Mouse (Mus musculus): ENCODE data around the gene Olfr923. TPM values are rescaled to one million over a fixed set of nuclear protein-coding genes. Genes with fewer than 3 reads are reported as not detected.
"Not testable (repeated sequence)": the region's sequence is repeated elsewhere in the genome, so short reads cannot be mapped to it uniquely, and the experiment has no call there.

Olfr923 gene
- not detected for total RNA-seq (2021)
- long read RNA-seq, experiment 1: 0 reads
- long read RNA-seq, experiment 2: 0 reads

- no peak within 1 kb of the TSS for H3K27ac ChIP-seq
- TF ChIP-seq CTCF (IDR thresholded peaks at IDR 0.05): no peak
- intact Hi-C loops (cut with DNase I): no loop called here
- no peak within 1 kb of the TSS for H3K4me3 ChIP-seq
- DNase-seq: no peak
Measured at GRCm38 (mm10) chr9:38826245-38826644, at the start of gene Olfr923. TSS of gene Olfr923 (plus strand) at chr9:38826545.

- TF ChIP-seq CTCF (IDR thresholded peaks at IDR 0.05): no peak
- no peak overlapping the region for H3K27ac ChIP-seq
- no peak overlapping the region for H3K4me3 ChIP-seq
- intact Hi-C loops (cut with DNase I): no loop called here
- DNase-seq: no peak
Measured at GRCm38 (mm10) chr9:38792689-38793088, 33.7 kb upstream of the Olfr923 start.

DNA sequence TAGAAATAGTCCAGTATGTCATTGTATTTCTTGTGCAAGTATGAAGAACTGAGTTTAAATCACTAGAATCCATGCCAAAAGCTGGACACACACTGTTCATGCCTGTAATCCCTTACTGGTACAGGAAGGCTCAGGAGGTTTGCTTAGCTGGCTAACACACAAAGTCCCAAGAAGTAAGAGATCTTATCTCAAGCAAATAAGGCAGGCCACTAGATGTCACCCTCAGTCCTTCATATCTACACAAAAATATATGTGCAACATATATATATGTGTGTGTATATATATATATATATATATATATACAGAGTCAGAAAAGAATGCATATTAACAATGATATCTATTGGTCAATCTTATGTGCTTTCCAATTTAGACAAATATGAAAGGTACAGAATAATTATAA is 20.6 kb upstream of the Olfr923 start:
- Histone ChIP-seq H3K4me3 (no peak overlapping the region), H3K27ac (no peak overlapping the region)
- intact Hi-C loops (cut with DNase I): no loop called here
- no peak for DNase-seq
- TF ChIP-seq CTCF (IDR thresholded peaks at IDR 0.05): no peak

DNA sequence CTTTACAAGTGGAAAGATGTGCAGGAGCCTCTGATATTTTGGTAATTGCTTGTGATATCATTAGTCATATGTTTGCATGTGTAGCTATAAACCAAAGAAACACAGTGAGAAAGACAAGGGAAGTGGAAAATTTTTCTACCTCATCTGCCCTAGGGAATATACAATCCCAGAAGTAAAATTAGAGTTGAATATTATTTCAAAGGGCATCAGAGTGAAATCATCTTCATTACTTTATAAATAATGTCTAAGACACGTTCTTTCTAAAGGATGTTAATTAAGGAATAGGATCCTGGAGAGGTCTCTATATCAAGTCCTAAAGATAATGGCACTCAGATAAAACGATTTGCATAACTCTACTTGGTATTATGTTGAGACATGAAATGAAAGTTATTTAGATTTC is 12.0 kb upstream of the Olfr923 start, which contains the start of gene Olfr922:
TSS of gene Olfr922 (plus strand) at position 301 of the 400 bp plus-strand sequence.
- DNase-seq: no peak
- Histone ChIP-seq H3K27ac (no peak within 1 kb of the TSS), H3K4me3 (no peak within 1 kb of the TSS)
- intact Hi-C loops (cut with DNase I): no loop called here
- no peak for TF ChIP-seq CTCF (IDR thresholded peaks at IDR 0.05)

DNA sequence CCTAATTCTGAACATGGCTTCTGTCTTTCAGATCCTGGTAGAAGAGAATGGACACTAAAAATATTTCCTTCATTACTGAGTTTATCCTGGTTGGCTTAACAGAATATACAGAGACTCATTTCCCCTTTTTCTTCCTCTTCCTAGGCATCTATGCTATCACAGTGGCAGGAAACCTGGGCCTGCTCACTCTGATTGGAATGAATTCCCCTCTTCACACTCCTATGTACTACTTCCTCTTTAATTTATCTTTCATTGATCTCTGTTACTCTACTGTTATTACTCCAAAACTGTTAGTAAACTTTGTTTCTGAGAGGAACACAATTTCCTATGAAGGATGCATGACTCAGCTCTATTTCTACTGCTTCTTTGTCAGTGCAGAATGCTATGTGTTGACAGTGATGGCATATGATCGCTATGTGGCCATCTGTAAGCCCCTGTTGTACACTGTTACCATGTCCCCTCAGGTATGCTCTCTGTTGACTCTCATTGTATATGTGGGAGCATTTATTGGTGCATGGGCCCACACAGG is 10.8 kb upstream of the Olfr923 start:
- Histone ChIP-seq H3K4me3 (no peak overlapping the region), H3K27ac (no peak overlapping the region)
- DNase-seq: no peak
- intact Hi-C loops (cut with DNase I): no loop called here
- no peak for TF ChIP-seq CTCF (IDR thresholded peaks at IDR 0.05)

DNA sequence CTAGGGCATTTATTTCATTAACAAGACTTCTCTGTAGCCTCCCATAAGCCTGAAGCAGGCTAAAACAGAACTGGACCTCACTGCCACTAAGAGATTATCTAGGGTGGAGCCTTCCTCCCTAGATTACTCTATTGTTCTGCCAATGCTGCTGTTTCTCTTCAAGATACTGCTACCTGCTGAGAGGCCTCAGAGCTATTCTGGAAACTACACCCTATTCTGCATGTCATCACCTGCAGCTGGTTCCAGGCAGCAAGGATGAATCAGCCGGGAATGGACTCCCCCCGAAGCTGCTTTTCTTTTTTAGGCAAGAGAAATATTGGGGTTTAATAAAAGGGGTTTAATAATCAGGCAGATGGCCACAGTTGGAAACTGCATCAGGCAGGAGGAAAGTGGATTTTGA is 6.7 kb downstream of the Olfr923 start:
- intact Hi-C loops (cut with DNase I): no loop called here
- no peak overlapping the region for H3K27ac ChIP-seq
- no peak for TF ChIP-seq CTCF (IDR thresholded peaks at IDR 0.05)
- no peak overlapping the region for H3K4me3 ChIP-seq
- no peak for DNase-seq

- DNase-seq: no peak
- intact Hi-C loops (cut with DNase I): no loop called here
- Histone ChIP-seq H3K4me3 (no peak within 1 kb of the TSS), H3K27ac (no peak within 1 kb of the TSS)
- no peak for TF ChIP-seq CTCF (IDR thresholded peaks at IDR 0.05)
Measured at GRCm38 (mm10) chr9:38844149-38844548, 17.8 kb downstream of the Olfr923 start, which contains the start of gene Olfr924. TSS of gene Olfr924 (plus strand) at chr9:38844449.

- H3K4me3 ChIP-seq: no peak within 1 kb of the TSS
- intact Hi-C loops (cut with DNase I): no loop called here
- TF ChIP-seq CTCF (IDR thresholded peaks at IDR 0.05): no peak
- no peak for DNase-seq
- no peak within 1 kb of the TSS for H3K27ac ChIP-seq
Measured at GRCm38 (mm10) chr9:38854760-38855159, 28.4 kb downstream of the Olfr923 start, which contains the start of gene Olfr26. TSS of gene Olfr26 (plus strand) at chr9:38855060.

GRCm38 (mm10) chr9:38874880-38875279 is 48.5 kb downstream of the Olfr923 start:
- not testable (repeated sequence) for DNase-seq, H3K4me3 ChIP-seq, H3K27ac ChIP-seq
- intact Hi-C loops (cut with DNase I): loop anchor here (1.0 kb wide), 1 partner anchor 29 kb away; no protein-coding TSS in a partner anchor

- H3K4me3 ChIP-seq: no peak within 1 kb of the TSS
- H3K27ac ChIP-seq: no peak within 1 kb of the TSS
- TF ChIP-seq CTCF (IDR thresholded peaks at IDR 0.05): no peak
- intact Hi-C loops (cut with DNase I): no loop called here
- DNase-seq: no peak
Measured at GRCm38 (mm10) chr9:38876826-38877225, 50.5 kb downstream of the Olfr923 start, which contains the start of gene Olfr926. TSS of gene Olfr926 (plus strand) at chr9:38877126.

Other genes starting within 250 kb of the Olfr923 start
- gene Olfr912, start 246.4 kb upstream of the Olfr923 start, total RNA-seq (2021): not detected
- gene Olfr913, start 233.8 kb upstream of the Olfr923 start, total RNA-seq (2021): not detected
- not detected for gene Olfr914, start 221.4 kb upstream of the Olfr923 start, total RNA-seq (2021)
- gene Olfr916, start 166.7 kb upstream of the Olfr923 start, total RNA-seq (2021): not detected
- not detected for gene Olfr917, start 160.7 kb upstream of the Olfr923 start, total RNA-seq (2021)
- not detected for gene Olfr918, start 151.9 kb upstream of the Olfr923 start, total RNA-seq (2021)
- not detected for gene Olfr919, start 122.9 kb upstream of the Olfr923 start, total RNA-seq (2021)
- gene Vwa5a, start 108.3 kb upstream of the Olfr923 start, total RNA-seq (2021): 10 to 100 TPM; 11.0 to 12.4 TPM
- gene Olfr920, start 74.2 kb upstream of the Olfr923 start, total RNA-seq (2021): under 1 TPM in 1 of 2 experiments, not detected in 1; 0.06 TPM
- not detected for gene Olfr921, start 53.5 kb upstream of the Olfr923 start, total RNA-seq (2021)
- gene Olfr922, start 11.9 kb upstream of the Olfr923 start, total RNA-seq (2021): not detected
- gene Olfr924, start 17.9 kb downstream of the Olfr923 start, total RNA-seq (2021): not detected
- gene Olfr26, start 28.5 kb downstream of the Olfr923 start, total RNA-seq (2021): not detected
- not detected for gene Olfr926, start 50.6 kb downstream of the Olfr923 start, total RNA-seq (2021)
- not detected for gene Olfr930, start 103.3 kb downstream of the Olfr923 start, total RNA-seq (2021)
- not detected for gene Olfr933, start 145.8 kb downstream of the Olfr923 start, total RNA-seq (2021)
- not detected for gene Olfr934, start 161.8 kb downstream of the Olfr923 start, total RNA-seq (2021)
- not detected for gene Olfr935, start 173.1 kb downstream of the Olfr923 start, total RNA-seq (2021)
- gene Olfr146, start 196.8 kb downstream of the Olfr923 start, total RNA-seq (2021): not detected
- not detected for gene Olfr937, start 238.4 kb downstream of the Olfr923 start, total RNA-seq (2021)

All from gastrocnemius, adult 2 months (tissue).